Mouse (Mus musculus) C2C12 (cell line): ENCODE results near the gene Arap1.

ENCODE experiments used
- CEBPB ChIP-seq: IDR thresholded peaks from one replicate; pipeline ENCODE4 v1.6.1; 2011; ENCODE audit warnings: low read depth, mild to moderate bottlenecking, control low read depth, moderate library complexity
- CTCF ChIP-seq: IDR thresholded peaks from one replicate; pipeline ENCODE4 v1.5.1; 2011; ENCODE audit not compliant: control insufficient read depth, insufficient read depth, insufficient read length
- MYOG ChIP-seq: IDR thresholded peaks from one replicate; pipeline ENCODE4 v1.6.1; 2011; ENCODE audit not compliant: control insufficient read depth, insufficient read length; ENCODE audit errors: extremely low read depth
- USF1 ChIP-seq: IDR thresholded peaks from one replicate; pipeline ENCODE4 v1.6.1; 2011; ENCODE audit warnings: low read depth, mild to moderate bottlenecking, control low read depth, moderate library complexity

DNA sequence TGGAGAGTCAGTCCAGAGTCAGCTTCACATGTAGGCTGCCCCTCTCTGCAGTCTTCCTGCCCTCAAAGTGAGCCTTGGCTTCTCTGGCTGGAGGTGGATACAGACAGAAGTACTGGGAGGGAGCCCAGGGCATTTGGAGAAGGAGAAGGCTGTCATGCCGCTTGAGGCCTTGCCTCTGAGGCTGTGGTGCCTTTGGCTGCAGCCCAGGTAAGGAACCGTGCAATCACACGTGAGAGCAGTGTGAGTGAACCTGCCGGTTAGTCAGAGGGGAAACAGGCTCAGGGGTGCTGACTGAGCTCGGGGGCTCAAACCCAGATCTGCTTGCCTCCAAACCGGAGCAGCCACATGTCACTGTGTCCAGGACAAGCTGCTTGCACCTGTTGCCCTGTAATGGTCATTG, 33.6 kb downstream of the Arap1 start:
- no peak for TF ChIP-seq CTCF
- no peak for TF ChIP-seq MYOG
- TF ChIP-seq USF1: no peak
- TF ChIP-seq CEBPB: no peak
